Mouse (Mus musculus) heart, adult 11 months (tissue): ENCODE data around the gene Aif1.

Source experiments
- DNase-seq: peaks from one replicate; pipeline ENCODE4 v3.0.0; 2022

The Aif1 gene

DNA sequence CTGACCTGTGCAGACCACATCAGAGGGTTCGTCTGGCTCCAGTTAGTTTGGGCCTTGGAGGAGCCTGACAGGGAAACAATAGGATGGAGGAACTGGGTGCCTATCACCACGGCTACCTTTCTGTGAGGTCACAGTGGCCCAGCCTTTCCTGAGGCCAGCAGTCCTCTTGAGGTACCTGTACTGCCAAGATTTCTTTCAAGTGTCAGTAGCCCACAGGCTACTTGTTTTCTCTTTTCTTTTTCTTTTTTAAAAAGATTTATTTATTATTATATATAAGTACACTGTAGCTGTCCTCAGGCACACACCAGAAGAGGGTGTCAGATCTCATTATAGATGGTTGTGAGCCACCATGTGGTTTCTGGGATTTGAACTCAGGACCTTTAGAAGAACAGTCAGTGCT, at the start of gene Aif1:
Gene Aif1, minus strand, starts transcription at position 101 of the 400 bp plus-strand sequence.
- no peak for DNase-seq

- DNase-seq = no peak
These were observed 49.6 kb upstream of the Aif1 start for GRCm38 (mm10) chr17:35225456-35225855.

GRCm38 (mm10) chr17:35224641-35225040, 48.8 kb upstream of the Aif1 start:
- DNase-seq = no peak

GRCm38 (mm10) chr17:35222299-35222698, 46.4 kb upstream of the Aif1 start:
- DNase-seq = peak; percentile 95

GRCm38 (mm10) chr17:35220156-35220952, 44.5 kb upstream of the Aif1 start, which contains the start of gene Gm16181:
Gene Gm16181 (plus strand): TSS chr17:35220834.
- peak; percentile 99 for DNase-seq

DNA sequence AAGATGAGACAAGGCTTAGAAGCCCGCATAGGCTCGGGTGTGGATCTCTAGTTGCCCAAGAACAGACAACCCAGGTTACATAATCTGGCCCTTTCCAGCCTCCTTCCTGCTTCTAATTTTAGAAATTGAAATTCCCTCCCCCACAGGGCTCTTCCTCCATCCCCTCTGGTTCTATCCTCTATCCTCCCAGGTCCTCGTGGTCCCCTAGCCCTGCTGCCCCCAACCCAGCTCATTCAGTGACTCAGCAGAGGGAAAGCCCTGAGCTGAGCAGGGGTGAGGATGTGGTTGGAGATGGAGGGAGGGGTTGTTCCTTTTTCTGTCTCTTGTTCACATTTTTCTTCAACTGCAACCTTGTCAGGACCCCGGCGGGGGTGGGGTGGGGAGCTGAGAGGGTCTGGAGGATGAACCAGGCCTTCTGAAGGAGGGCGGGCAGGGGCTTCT, 43.8 kb upstream of the Aif1 start:
- DNase-seq = peak; percentile 98

DNA sequence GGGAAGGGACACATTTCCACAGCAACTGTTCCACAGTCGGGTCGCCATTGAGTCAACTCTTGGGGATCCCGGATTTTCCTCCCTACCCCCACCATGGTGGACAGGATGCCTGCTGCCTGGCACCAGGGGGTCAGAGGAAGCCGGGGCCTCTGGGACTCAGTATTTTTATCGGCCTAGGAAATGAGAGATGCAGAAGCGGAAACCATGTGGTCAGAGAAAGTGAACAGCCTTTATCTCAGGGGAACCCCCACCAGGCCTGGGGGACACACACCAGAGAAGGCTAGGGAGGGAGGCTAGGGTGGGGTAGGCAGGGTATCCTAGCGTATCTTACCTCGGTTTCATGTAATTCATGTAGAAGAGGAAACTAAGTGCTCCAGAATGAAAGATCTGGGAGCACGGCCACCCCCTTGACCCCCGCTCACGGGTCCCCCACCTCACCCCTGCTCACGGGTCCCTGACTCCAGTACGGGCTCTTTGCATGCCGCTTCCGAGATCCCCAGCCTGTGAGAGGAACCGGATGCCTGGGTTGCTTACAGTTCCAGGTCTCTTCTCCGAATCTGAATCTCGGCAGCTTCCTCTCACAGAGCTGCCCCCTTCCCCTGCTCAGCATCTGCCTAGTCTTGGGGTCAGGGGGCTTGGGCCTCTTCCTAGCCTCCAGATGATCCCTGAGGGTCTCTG, 42.8 kb upstream of the Aif1 start:
- DNase-seq = peak; percentile 99

GRCm38 (mm10) chr17:35213071-35213470, 37.2 kb upstream of the Aif1 start:
- no peak for DNase-seq

GRCm38 (mm10) chr17:35210593-35210992, 34.7 kb upstream of the Aif1 start:
- no peak for DNase-seq

- peak; percentile 96 for DNase-seq
These were observed 34.1 kb upstream of the Aif1 start for GRCm38 (mm10) chr17:35209785-35210535.

GRCm38 (mm10) chr17:35205380-35205769, 29.5 kb upstream of the Aif1 start:
- no peak for DNase-seq

GRCm38 (mm10) chr17:35204494-35205379, 28.9 kb upstream of the Aif1 start, which contains the start of gene Lta:
Gene Lta (minus strand): TSS chr17:35205351.
- DNase-seq = no peak

GRCm38 (mm10) chr17:35202442-35202841, 26.6 kb upstream of the Aif1 start:
- DNase-seq = peak; percentile 91

DNA sequence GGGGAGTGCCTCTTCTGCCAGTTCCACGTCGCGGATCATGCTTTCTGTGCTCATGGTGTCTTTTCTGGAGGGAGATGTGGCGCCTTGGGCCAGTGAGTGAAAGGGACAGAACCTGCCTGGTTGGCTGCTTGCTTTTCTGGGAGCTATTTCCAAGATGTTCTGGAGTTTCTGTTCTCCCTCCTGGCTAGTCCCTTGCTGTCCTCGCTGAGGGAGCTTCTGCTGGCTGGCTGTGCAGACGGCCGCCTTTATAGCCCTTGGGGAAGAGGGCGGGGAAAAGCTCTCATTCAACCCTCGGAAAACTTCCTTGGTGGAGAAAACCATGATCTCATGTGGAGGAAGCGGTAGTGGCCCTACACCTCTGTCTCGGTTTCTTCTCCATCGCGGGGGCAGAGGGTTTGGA, 25.9 kb upstream of the Aif1 start, which contains the start of gene Tnf:
Gene Tnf, minus strand, starts transcription at position 221 of the 400 bp plus-strand sequence.
- DNase-seq = peak; percentile 99

- peak; percentile 91 for DNase-seq
These were observed 25.3 kb upstream of the Aif1 start for GRCm38 (mm10) chr17:35201128-35201527.

- DNase-seq = peak; percentile 97
These were observed 24.5 kb upstream of the Aif1 start for GRCm38 (mm10) chr17:35200398-35200797.

GRCm38 (mm10) chr17:35198946-35199345, 23.1 kb upstream of the Aif1 start:
- peak; percentile 88 for DNase-seq

GRCm38 (mm10) chr17:35198029-35198428, 22.2 kb upstream of the Aif1 start:
- no peak for DNase-seq

DNA sequence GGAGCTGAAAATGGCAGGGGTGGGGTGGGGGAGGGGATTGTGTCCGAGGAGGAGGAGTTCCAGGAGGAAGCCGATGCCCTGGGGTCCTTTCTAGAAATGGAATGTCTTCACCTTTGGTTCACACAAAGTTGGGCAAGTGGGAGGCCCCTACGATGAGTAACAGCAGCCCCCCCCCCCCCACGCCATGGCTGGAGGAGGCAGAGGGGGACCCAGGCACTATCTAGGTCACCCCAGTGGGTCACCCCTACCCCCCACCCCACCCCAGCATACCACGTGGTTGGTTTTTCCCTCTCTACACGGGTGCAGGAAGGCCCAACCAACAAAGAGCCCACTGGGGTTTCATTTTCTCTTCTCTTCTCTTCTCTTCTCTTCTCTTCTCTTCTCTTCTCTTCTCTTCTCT, 21.3 kb upstream of the Aif1 start:
- no peak for DNase-seq

GRCm38 (mm10) chr17:35196321-35196641, 20.4 kb upstream of the Aif1 start:
- peak; percentile 88 for DNase-seq

GRCm38 (mm10) chr17:35195631-35196320, 19.9 kb upstream of the Aif1 start:
- peak; percentile 98 for DNase-seq
